Mouse (Mus musculus) limb, embryonic 11.5 days (tissue): ENCODE data around the gene Atp5s. TPM values are rescaled to one million over a fixed set of nuclear protein-coding genes. Genes with fewer than 3 reads are reported as not detected.

Source experiments
- ATAC-seq: fragments of 200-750 bp; cut with Nextera tagmentation; 2 replicates; pipeline ENCODE4 v1.8.0; 2017; ENCODE audit warnings: low read depth; ENCODE audit not compliant: insufficient number of reproducible peaks, low FRiP score, low TSS enrichment
- DNase-seq: peaks from one replicate; pipeline ENCODE4 v3.0.0-alpha.2; 2015; ENCODE audit warnings: low spot score
- H3K27ac ChIP-seq: fragments of 300-500 bp; sonication (generic); replicated peaks from 2 replicates; pipeline ENCODE4 v1.5.1; 2014; ENCODE audit warnings: low read depth, mild to moderate bottlenecking, low read length
- H3K27me3 ChIP-seq: fragments of 300-500 bp; sonication (generic); 2 replicates; pipeline ENCODE4 v1.6.1; 2014; ENCODE audit warnings: mild to moderate bottlenecking, low read length, mixed read lengths; ENCODE audit not compliant: control insufficient read depth, insufficient read depth
- H3K36me3 ChIP-seq: fragments of 300-500 bp; sonication (generic); 2 replicates; pipeline ENCODE4 v1.6.1; 2014; ENCODE audit warnings: mild to moderate bottlenecking, low read length, moderate library complexity, mixed read lengths; ENCODE audit not compliant: control insufficient read depth, insufficient read depth
- H3K4me1 ChIP-seq: fragments of 300-500 bp; sonication (generic); 2 replicates; pipeline ENCODE4 v1.6.1; 2014; ENCODE audit warnings: low read length, mixed read lengths; ENCODE audit not compliant: control insufficient read depth, insufficient read depth
- H3K4me2 ChIP-seq: fragments of 300-500 bp; sonication (generic); 2 replicates; pipeline ENCODE4 v1.6.1; 2014; ENCODE audit warnings: low read depth, mild to moderate bottlenecking, moderate library complexity; ENCODE audit not compliant: severe bottlenecking
- H3K4me3 ChIP-seq: fragments of 300-500 bp; sonication (generic); 2 replicates; pipeline ENCODE4 v1.5.1; 2014; ENCODE audit warnings: low read depth, low read length
- H3K9ac ChIP-seq: fragments of 300-500 bp; sonication (generic); 2 replicates; pipeline ENCODE4 v1.6.1; 2014; ENCODE audit warnings: mild to moderate bottlenecking, low read length
- H3K9me3 ChIP-seq: fragments of 300-500 bp; sonication (generic); 2 replicates; pipeline ENCODE4 v1.6.1; 2016; ENCODE audit warnings: low read length; ENCODE audit not compliant: control insufficient read depth
- WGBS: fragments of 180-500 bp; shearing (Covaris S2); extraction: QIAGEN DNeasy Blood & Tissue Kit; methylation state at CpG from one replicate; pipeline ENCODE4 v1.1.7; 2014; 5-methylcytosine and 5-hydroxymethylcytosine counted together
- polyA plus RNA-seq: library from polyadenylated mRNA; unstranded; fragments of >200 nt; fragmentation: Nextera tagmentation; extraction: Ambion mirVana; gene quantifications from 2 replicates; pipeline ENCODE4 v1.2.1, GENCODE M21; 2014

Gene Atp5s
- polyA plus RNA-seq, 1 experiment from 2014 or later: 25.4 TPM

DNA sequence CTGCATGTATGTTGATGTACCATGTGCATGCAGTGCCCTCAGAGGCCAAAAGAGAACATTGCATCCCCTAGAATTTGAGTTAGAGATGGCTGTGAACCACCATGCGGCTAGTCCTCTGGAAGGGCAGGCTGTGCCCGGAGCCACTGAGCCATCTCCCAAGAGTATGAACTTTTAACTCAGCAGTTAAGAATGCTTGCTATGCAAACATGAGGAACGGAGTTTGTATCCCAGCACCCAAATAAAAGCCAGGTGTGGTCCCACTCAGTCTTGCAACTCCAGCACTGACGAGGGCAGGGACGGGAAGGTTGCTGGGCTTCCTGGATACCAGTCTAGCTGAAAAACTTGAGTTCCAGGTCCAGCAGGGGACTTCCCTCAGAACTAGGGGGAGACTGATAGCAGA, 17.2 kb downstream of the Atp5s start:
- no peak overlapping the region for H3K4me2 ChIP-seq
- H3K27ac ChIP-seq: no peak overlapping the region
- no peak overlapping the region for H3K9ac ChIP-seq
- H3K4me1 ChIP-seq: no peaks in the 10 kb centered on the region
- H3K27me3 ChIP-seq: no peaks in the 10 kb centered on the region
- no peaks in the 10 kb centered on the region for H3K36me3 ChIP-seq
- ATAC-seq: no peak
- DNase-seq: no peak
- WGBS: 61% methylated on average over 5 of the region's 5 CpGs
- no peak overlapping the region for H3K4me3 ChIP-seq
- H3K9me3 ChIP-seq: no peaks in the 10 kb centered on the region

DNA sequence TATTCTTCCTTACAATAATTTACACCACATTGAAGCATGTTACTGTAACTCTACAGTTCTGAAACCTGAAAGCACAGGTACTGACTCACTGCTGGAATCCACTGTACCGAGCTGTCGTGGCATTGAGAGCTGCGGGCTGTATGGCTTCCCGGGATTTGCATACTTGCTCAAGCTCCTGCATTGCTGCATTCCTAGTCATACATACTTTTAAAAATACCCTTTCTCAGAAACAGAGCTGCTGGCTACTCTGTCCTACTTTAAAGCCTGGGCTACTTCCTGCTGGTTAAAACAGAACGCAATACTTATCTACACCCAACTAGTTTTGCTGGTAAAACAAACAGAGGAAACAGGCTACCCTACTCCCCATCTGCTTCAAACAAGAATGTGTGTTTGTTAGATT, 19.4 kb downstream of the Atp5s start:
- 91% methylated on average over 5 of the region's 5 CpGs for WGBS
- Histone ChIP-seq H3K9me3 (no peaks in the 10 kb centered on the region), H3K27me3 (no peaks in the 10 kb centered on the region)

DNA sequence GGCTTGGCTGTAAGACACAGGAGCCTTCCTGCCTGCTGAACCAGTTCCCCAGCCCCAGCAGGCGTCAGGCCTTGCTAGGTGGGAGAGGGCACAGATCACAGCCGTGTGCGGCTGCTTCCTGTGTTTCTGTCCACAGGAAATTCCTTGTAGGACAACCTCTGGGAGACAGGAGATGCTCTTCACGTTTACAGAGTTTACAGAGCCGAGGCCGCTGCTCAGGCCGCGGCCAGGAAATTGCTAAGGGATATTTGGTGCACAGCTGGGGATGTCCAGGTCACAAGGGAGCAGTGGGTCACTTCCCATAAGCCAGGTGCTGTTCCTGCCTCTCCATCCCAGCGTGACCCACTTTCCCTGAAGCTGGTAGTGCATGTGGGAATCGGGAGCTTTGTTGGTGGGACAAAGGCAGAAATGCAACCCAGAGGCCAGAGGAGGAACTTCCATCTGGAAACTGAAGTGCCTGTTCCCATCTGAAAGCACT, 27.2 kb downstream of the Atp5s start:
- Histone ChIP-seq H3K9me3 (no peaks in the 10 kb centered on the region), H3K4me1 (peaks cover 6% of the 10 kb centered on the region), H3K27ac (peak overlapping the region; percentile 70; the same call in 1 of the 2 replicates), H3K4me3 (no peak overlapping the region), H3K27me3 (no peaks in the 10 kb centered on the region), H3K36me3 (no peaks in the 10 kb centered on the region), H3K4me2 (no peak overlapping the region), H3K9ac (peak overlapping the region; percentile 23; the same call in 1 of the 2 replicates)
- 25% methylated on average over 10 of the region's 10 CpGs for whole genome bisulfite sequencing
- peak; percentile 53 for DNase-seq
- ATAC-seq: peak; percentile 72; the same call in 1 of the 2 replicates

More for the DNA sequence above, 19.4 kb downstream of the Atp5s start:
- H3K4me1 ChIP-seq: no peaks in the 10 kb centered on the region
- ATAC-seq (no peak), DNase-seq (no peak)
- H3K4me3 ChIP-seq: no peak overlapping the region
- H3K4me2 ChIP-seq: no peak overlapping the region
- H3K27ac ChIP-seq: no peak overlapping the region
- H3K9ac ChIP-seq: no peak overlapping the region
- no peaks in the 10 kb centered on the region for H3K36me3 ChIP-seq

DNA sequence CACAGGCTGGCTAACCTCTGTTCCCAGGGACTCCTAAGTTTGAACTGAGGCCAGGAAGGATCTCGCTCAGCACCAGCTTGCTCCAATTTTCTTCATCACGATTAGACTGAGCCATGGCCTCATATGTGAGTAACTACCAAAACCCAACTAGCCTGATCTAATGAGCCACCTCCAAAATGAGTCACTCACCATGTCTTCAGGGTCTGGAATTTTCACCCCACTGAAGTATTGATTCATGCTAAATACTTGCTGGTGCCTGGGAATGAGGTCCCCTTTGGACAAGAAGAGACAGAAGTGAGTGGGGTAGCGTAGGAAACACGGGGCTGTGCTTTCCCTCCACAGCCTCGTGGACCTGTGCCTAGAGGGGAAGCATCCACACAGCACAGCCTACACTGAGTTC, 29.2 kb downstream of the Atp5s start:
- 84% methylated on average over 5 of the region's 5 CpGs for WGBS
- Histone ChIP-seq H3K9me3 (no peaks in the 10 kb centered on the region), H3K9ac (no peak overlapping the region), H3K4me2 (no peak overlapping the region), H3K4me1 (peaks cover 9% of the 10 kb centered on the region), H3K4me3 (no peak overlapping the region), H3K27me3 (no peaks in the 10 kb centered on the region), H3K27ac (no peak overlapping the region), H3K36me3 (no peaks in the 10 kb centered on the region)
- DNase-seq: no peak
- no peak for ATAC-seq

DNA sequence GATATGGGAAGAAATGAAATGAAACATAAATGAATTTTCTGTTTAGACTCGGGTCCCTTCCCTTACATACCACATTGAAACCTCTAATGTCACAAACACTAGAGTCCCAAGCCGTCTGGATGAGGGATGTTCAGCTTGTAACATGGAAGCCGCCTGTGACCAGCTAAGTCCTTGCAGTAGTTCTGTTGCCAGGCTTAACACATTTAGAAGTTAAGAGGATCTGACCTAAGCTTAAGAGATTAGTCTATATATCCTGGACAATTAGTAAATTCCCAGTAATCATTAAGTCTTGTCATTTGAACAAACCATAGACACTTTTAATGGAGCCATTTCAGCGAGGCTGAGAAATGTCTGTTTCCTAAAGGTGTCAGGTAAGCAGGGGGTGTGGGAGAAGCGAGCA, 31.3 kb downstream of the Atp5s start:
- Histone ChIP-seq H3K9me3 (no peaks in the 10 kb centered on the region), H3K4me1 (peaks cover 14% of the 10 kb centered on the region), H3K4me2 (no peak overlapping the region), H3K9ac (no peak overlapping the region), H3K36me3 (no peaks in the 10 kb centered on the region), H3K4me3 (no peak overlapping the region), H3K27me3 (no peaks in the 10 kb centered on the region), H3K27ac (no peak overlapping the region)
- DNase-seq (no peak), ATAC-seq (no peak)
- 80% methylated on average over 5 of the region's 5 CpGs for WGBS

DNA sequence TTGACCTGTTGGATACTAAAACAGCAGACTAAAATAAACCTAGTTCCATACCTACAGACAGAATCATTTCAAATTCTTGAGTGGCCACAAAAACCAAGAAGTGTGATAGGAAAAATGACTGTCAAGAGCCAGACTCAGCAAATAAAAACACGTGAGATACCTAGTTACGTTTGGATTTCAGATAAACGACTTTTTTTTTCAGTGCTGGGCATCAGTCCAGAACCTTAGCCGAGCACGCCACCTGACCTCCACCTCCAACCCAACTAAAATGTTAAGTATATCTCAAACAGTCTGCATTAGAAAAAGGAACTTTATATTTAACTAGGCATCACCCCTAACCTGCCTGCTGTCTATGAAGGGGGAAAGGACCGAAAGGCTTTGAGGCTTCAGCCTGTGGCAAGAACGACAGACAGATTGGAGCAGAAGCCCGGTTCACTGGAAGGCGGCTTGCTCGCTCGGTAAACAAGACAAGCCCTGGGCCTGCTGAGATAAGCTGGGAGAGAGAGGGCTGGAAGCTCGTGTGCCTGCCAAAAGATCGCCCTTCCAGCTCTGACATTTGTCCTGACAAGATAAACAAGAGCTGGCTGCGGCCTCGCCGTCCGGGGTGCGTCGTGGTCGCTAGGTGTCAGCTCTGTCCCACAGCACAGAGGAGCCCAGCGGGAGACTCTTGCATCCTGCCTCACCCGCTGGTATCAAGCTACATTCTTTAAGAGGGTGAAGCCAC, 32.8 kb downstream of the Atp5s start:
- H3K36me3 ChIP-seq: no peaks in the 10 kb centered on the region
- H3K9ac ChIP-seq: no peak overlapping the region
- peaks cover 7% of the 10 kb centered on the region for H3K4me1 ChIP-seq
- DNase-seq: peak; percentile 73
- WGBS: 20% methylated on average over 22 of the region's 22 CpGs
- H3K4me3 ChIP-seq: no peak overlapping the region
- no peaks in the 10 kb centered on the region for H3K27me3 ChIP-seq
- H3K4me2 ChIP-seq: 0 out of 2 replicates have a peak overlapping the region, but pooled peaks have one; percentile 24
- H3K9me3 ChIP-seq: no peaks in the 10 kb centered on the region
- no peak for ATAC-seq
- H3K27ac ChIP-seq: no peak overlapping the region

DNA sequence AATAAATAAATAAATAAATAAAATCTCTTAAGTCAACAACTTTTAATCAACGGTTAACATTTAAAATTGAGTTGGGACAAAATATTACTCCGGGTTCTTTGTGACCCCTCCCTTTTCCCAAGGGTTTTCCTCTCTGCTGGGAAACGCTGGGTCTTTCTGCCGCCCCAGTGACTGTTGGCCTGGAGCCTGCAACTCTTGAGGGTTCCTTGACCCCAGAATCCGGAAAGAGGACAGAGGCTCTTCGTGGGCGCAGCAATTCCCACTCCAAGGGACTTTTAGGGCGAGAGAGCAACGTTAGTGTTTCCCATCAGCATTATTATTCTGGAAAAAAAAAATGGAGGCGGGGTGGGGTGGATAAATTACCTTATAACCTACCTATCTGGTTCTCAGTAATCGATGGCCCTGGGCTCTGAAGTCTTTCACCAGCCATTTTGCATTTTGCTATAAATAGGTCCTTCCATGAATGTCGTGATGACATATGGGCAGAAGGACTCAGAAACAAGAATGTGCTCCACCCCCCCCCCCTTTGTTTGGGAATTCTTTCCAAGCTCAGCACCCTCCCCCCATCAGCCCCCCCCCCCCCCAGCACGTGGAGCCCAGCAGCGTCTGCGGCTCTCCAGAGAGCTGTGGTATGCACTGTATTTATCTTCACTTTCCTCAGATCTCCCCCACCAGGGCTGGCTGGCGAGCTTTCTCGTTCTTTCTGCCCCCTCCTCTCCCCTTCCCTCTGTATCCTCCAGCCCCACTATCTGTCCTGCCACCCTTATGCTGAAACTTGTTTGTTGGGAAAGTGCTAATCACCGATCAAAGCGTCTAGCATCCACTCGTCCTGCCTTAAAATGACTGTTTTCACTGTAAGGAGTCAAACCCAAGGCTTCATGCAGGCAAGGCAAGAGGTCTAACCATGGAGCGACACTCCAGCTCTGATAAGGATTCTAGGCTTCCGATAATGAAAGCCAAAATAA, 33.8 kb downstream of the Atp5s start:
- 7% methylated on average over 22 of the region's 22 CpGs for WGBS
- Histone ChIP-seq H3K36me3 (no peaks in the 10 kb centered on the region), H3K4me1 (peaks cover 7% of the 10 kb centered on the region), H3K27me3 (no peaks in the 10 kb centered on the region), H3K4me2 (peak overlapping the region; percentile 33), H3K9me3 (no peaks in the 10 kb centered on the region), H3K4me3 (no peak overlapping the region), H3K27ac (no peak overlapping the region), H3K9ac (no peak overlapping the region)
- ATAC-seq (no peak), DNase-seq (peak; percentile 49)

DNA sequence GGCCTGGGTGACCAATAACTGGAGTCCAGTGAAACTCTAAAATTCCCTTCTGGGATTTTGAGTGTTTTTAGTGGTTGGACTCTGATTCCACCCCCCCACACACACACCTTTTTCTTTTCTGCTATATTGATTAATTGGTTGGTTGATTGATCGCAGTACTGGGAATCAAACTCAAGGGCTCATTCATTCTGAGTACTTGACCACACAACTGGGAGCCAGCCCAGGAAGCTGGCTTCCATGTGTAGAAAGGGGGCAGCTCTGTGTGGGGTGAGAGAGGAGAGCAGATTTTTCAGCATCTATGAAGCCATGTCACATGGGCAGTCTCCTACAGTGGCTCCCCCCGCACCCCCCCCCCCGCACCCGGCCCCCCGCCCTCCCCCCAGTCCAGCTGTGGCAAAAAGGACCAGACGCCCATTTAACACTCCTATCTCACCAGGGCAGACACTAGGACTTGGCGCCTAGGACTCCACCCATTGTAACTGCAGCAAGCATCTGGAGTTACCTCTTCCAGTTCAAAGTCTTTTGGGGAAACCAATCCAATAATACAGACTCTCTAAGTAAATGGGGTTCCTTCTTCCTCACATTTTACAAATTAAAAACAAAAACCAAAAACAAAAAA, 34.6 kb downstream of the Atp5s start:
- H3K36me3 ChIP-seq: no peaks in the 10 kb centered on the region
- H3K9me3 ChIP-seq: no peaks in the 10 kb centered on the region
- no peaks in the 10 kb centered on the region for H3K27me3 ChIP-seq
- no peak overlapping the region for H3K4me3 ChIP-seq
- no peak overlapping the region for H3K27ac ChIP-seq
- DNase-seq (no peak), ATAC-seq (no peak)
- peak overlapping the region; percentile 15; the same call in 1 of the 2 replicates for H3K4me2 ChIP-seq
- no peak overlapping the region for H3K9ac ChIP-seq
- peaks cover 7% of the 10 kb centered on the region for H3K4me1 ChIP-seq
- 16% methylated on average over 7 of the region's 7 CpGs for WGBS
